Mouse (Mus musculus) forebrain, postnatal 0 days (tissue): ENCODE results near the gene Safb. TPM values are rescaled to one million over a fixed set of nuclear protein-coding genes. Genes with fewer than 3 reads are reported as not detected.

Experiments
- ATAC-seq: fragments of 200-750 bp; cut with Nextera tagmentation; 2 replicates; pipeline ENCODE4 v1.8.0; 2017; ENCODE audit warnings: mild to moderate bottlenecking, moderate library complexity
- DNase-seq: peaks from one replicate; pipeline ENCODE4 v3.0.0-alpha.2; 2015
- H3K27ac ChIP-seq: fragments of 300-500 bp; sonication (generic); 2 replicates; pipeline ENCODE4 v1.5.1; 2014; ENCODE audit warnings: low read depth, mild to moderate bottlenecking, antibody characterized with exemption, low read length, moderate library complexity, mixed read lengths
- H3K27me3 ChIP-seq: fragments of 300-500 bp; sonication (generic); 2 replicates; pipeline ENCODE4 v1.6.1; 2014; ENCODE audit warnings: mild to moderate bottlenecking, low read length, mixed read lengths; ENCODE audit not compliant: insufficient read depth
- H3K36me3 ChIP-seq: fragments of 300-500 bp; sonication (generic); 2 replicates; pipeline ENCODE4 v1.6.1; 2014; ENCODE audit warnings: mild to moderate bottlenecking, moderate library complexity; ENCODE audit not compliant: insufficient read depth
- H3K4me1 ChIP-seq: fragments of 300-500 bp; sonication (generic); 2 replicates; pipeline ENCODE4 v1.6.1; 2014; ENCODE audit warnings: antibody characterized with exemption; ENCODE audit not compliant: insufficient read depth
- H3K4me2 ChIP-seq: fragments of 300-500 bp; sonication (generic); 2 replicates; pipeline ENCODE4 v1.6.1; 2014; ENCODE audit warnings: low read depth, mild to moderate bottlenecking, moderate library complexity
- H3K4me3 ChIP-seq: fragments of 300-500 bp; sonication (generic); 2 replicates; pipeline ENCODE4 v1.5.1; 2014; ENCODE audit warnings: low read depth, low read length, mixed read lengths
- H3K9ac ChIP-seq: fragments of 300-500 bp; sonication (generic); 2 replicates; pipeline ENCODE4 v1.6.1; 2014; ENCODE audit warnings: mild to moderate bottlenecking
- H3K9me3 ChIP-seq: fragments of 300-500 bp; sonication (generic); 2 replicates; pipeline ENCODE4 v1.6.1; 2016; ENCODE audit warnings: low read length
- CTCF ChIP-seq: sonication (generic); IDR thresholded peaks from 2 replicates; pipeline ENCODE4 v1.5.1; 2016; ENCODE audit warnings: antibody characterized with exemption, control low read depth, low read depth
- WGBS: fragments of 180-500 bp; shearing (Covaris S2); extraction: QIAGEN DNeasy Blood & Tissue Kit; methylation state at CpG from one replicate; pipeline ENCODE4 v1.1.7; 2014; 5-methylcytosine and 5-hydroxymethylcytosine counted together
- polyA plus RNA-seq: library from polyadenylated mRNA; unstranded; fragments of >200 nt; fragmentation: Nextera tagmentation; extraction: Ambion mirVana; gene quantifications from 2 replicates; pipeline ENCODE4 v1.2.1, GENCODE M21; 2015
- total RNA-seq: library from RNA; depleted of rRNA; stranded (reverse); fragments of >200 nt; gene quantifications from 2 replicates; pipeline ENCODE4 v1.2.3, GENCODE M21; 2014; rRNA removed

Gene Safb
- total RNA-seq, result 56.0 and 71.7 TPM in 2 replicates
- polyA plus RNA-seq, result 61.8 and 82.8 TPM in 2 replicates

DNA sequence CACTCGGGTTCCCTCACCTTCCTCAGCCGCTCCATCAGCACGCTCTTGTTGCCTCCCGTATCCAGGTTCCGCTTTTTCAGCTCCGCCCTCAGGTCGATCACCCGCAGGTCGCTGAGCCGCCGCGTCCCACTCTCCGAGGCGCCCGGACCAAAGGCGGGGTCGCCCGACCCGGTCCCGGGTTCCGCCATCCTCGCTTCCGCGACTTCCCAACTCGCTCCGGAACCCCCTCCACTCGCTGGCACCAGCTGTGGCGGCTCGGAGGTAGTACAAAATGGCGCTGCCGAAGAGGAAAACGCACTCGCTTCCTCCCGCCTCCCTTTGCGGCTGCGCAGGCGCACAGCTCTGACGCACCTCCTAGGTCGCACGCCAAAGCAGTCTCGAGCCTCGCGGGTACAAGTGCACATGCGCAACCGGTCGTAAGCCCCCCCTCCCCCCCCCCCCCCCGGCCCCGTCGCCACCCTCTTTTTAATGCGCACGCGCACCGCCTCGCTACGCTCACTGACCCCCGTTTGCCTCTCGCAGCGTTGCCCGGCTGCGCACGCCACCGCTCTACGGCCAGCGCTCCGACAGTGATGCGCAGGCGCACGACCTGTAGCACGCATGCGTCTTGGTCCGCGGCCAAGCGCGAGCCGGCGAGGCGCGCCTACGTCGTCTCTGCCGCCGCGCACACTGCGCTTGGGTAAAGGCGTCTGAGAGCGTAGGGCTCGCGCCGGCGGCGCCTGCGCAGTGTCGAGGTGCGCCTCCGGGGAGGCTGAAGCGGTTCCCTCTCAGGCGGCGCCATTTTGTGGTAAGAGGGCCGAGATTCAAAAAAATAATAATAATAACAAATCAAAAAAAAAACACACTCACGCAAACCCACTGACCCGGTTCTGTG, at the start of gene Safb, which contains the start of gene Safb2:
Gene Safb, plus strand, starts transcription at position 569 of the 874 bp plus-strand sequence.
Gene Safb2, minus strand, starts transcription at position 329 of the 874 bp plus-strand sequence.
- H3K4me1 ChIP-seq, result peaks cover 30% of the 10 kb centered on the region
- H3K36me3 ChIP-seq, result peaks cover 55% of the 10 kb centered on the region
- H3K27ac ChIP-seq, result peak within 1 kb of the TSS; percentile 97
- DNase-seq, result peak; percentile 100
- whole genome bisulfite sequencing, result 1% methylated on average over 93 of the region's 101 CpGs
- peak within 1 kb of the TSS; percentile 86 for H3K4me3 ChIP-seq
- H3K9me3 ChIP-seq, result no peaks in the 10 kb centered on the region
- ATAC-seq, result peak; percentile 96
- TF ChIP-seq CTCF, result peak; percentile 40
- H3K4me2 ChIP-seq, result peak within 1 kb of the TSS; percentile 86
- peak within 1 kb of the TSS; percentile 88 for H3K9ac ChIP-seq
- no peaks in the 10 kb centered on the region for H3K27me3 ChIP-seq

DNA sequence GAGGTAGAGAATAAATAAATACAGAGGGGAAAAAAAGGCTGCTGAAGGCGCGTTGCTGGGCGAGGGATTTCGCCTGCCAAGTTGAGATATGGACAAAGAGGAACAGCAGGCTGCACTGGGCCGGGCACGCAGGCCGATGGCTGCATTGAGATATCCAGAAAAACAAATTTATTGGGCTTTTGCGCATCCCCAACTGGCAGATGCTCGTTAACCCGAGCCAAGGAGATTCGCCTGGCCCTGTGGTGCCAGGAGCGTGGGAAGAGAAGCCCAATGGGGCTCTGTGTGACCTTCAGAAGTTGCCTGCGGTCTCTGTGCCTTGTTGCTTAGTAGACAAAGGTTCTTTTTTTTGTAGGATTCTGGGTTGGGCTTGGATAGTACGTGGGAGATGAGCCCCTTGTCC, 48.4 kb upstream of the Safb start:
- TF ChIP-seq CTCF, result no peak
- Histone ChIP-seq H3K9me3 (0 out of 2 replicates have a peak, but pooled peaks cover 3% of the 10 kb centered on the region), H3K27ac (peak overlapping the region; percentile 66), H3K4me2 (no peak overlapping the region), H3K4me3 (no peak overlapping the region), H3K4me1 (0 out of 2 replicates have a peak, but pooled peaks cover 9% of the 10 kb centered on the region), H3K27me3 (no peaks in the 10 kb centered on the region), H3K36me3 (no peaks in the 10 kb centered on the region), H3K9ac (no peak overlapping the region)
- 11% methylated on average over 14 of the region's 14 CpGs for WGBS
- ATAC-seq (peak; percentile 53), DNase-seq (no peak)

DNA sequence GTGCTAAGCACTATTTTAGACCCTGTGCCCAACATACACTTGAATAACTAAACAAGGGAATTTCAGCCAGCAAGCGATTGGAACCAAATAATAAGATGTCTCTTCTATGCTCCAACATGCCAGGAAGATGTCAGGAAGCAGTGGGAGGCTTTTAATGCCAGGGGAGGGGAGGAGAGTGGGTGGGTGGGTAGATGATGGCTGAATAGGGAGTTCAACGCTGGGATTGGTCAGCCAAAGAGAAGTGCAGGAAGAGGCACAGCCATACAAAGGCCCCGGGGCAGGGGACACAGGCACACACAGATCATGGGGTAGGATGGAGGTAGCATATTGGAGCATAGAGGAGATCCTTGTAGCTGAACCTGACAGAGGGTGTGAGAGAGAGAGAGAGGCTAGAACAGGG, 47.8 kb upstream of the Safb start:
- no peaks in the 10 kb centered on the region for H3K27me3 ChIP-seq
- peak; percentile 34; the same call in 1 of the 2 replicates for ATAC-seq
- no peak for DNase-seq
- H3K9me3 ChIP-seq, result 0 out of 2 replicates have a peak, but pooled peaks cover 2% of the 10 kb centered on the region
- 7% methylated on average over 3 of the region's 3 CpGs for WGBS
- H3K4me1 ChIP-seq, result 0 out of 2 replicates have a peak, but pooled peaks cover 9% of the 10 kb centered on the region
- H3K4me2 ChIP-seq, result no peak overlapping the region
- H3K9ac ChIP-seq, result no peak overlapping the region
- TF ChIP-seq CTCF, result no peak
- H3K27ac ChIP-seq, result peak overlapping the region; percentile 66; the same call in 1 of the 2 replicates
- no peak overlapping the region for H3K4me3 ChIP-seq
- no peaks in the 10 kb centered on the region for H3K36me3 ChIP-seq

DNA sequence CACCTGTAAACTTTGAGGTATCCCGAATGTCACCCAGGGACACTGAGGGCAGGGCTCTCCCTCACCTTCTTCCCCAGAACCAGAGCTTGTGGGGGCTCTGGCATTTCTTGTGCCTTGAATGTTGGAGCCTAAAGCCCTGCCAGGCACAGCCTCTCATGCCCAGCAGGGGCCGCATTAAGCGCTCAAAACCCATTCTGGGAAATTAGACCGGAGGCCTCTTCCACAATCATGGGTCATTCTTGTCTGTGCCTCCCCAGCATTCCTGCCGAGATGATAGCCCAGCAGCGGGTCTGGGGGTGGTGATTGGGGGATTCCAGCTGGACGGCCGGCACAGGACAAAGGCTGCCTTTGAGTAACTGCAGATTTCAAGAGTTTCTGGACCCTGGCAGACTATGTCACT, 46.7 kb upstream of the Safb start:
- DNase-seq, result peak; percentile 70
- Histone ChIP-seq H3K36me3 (no peaks in the 10 kb centered on the region), H3K4me3 (no peak overlapping the region), H3K27me3 (no peaks in the 10 kb centered on the region), H3K9ac (no peak overlapping the region), H3K27ac (peak overlapping the region; percentile 57; the same call in 1 of the 2 replicates), H3K4me1 (0 out of 2 replicates have a peak, but pooled peaks cover 9% of the 10 kb centered on the region), H3K4me2 (no peak overlapping the region), H3K9me3 (no peaks in the 10 kb centered on the region)
- peak; percentile 56 for TF ChIP-seq CTCF
- ATAC-seq, result peak; percentile 58
- 7% methylated on average over 8 of the region's 8 CpGs for WGBS

DNA sequence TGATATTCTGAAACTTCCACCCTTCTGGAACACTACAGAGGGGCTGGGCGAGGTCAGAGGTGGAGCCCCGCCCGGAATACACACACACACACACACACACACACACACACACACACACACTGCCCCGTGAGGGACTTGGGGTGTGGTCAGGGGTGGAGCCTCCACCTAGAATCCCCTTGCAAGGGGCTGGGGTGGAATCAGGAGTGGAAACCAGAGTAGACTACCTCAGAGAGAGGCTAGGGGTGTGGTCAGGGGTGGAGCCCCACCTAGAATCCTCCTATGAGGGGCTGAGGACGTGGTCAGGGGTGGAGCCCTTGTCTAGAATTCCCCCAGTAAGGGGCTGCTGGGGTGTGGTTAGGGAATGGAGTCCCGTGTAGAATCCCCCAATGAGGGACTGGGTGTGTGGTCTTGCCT, 44.1 kb upstream of the Safb start:
- Histone ChIP-seq H3K4me3 (no peak overlapping the region), H3K27ac (no peak overlapping the region), H3K4me2 (no peak overlapping the region), H3K4me1 (0 out of 2 replicates have a peak, but pooled peaks cover 9% of the 10 kb centered on the region), H3K27me3 (no peaks in the 10 kb centered on the region), H3K9me3 (no peaks in the 10 kb centered on the region), H3K36me3 (no peaks in the 10 kb centered on the region), H3K9ac (no peak overlapping the region)
- DNase-seq, result no peak
- WGBS, result 34% methylated on average over 6 of the region's 6 CpGs
- TF ChIP-seq CTCF, result no peak
- no peak for ATAC-seq

DNA sequence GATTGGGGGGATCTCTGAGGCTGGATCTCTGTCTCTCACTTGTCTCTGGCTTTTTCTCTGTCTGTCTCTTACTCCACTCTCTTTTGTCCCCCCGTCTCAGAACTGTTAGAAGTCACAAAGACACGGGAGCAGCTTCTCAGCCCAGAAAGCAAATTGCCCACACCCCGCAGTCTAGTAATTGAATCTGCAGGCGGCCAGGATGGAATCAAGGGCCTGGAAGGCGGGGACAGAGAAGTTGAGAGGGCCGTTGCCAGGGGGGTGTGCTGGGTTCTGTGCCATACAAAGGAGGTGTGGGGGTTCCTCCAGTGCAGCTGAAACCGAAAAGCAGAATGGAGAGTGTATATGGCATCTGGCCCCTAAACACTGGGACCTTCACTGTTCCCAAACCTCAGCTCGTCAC, 41.9 kb upstream of the Safb start:
- no peaks in the 10 kb centered on the region for H3K27me3 ChIP-seq
- 12% methylated on average over 8 of the region's 8 CpGs for WGBS
- 0 out of 2 replicates have a peak, but pooled peaks cover 2% of the 10 kb centered on the region for H3K4me1 ChIP-seq
- 0 out of 2 replicates have a peak overlapping the region, but pooled peaks have one; percentile 35 for H3K27ac ChIP-seq
- no peaks in the 10 kb centered on the region for H3K9me3 ChIP-seq
- H3K36me3 ChIP-seq, result no peaks in the 10 kb centered on the region
- no peak for TF ChIP-seq CTCF
- ATAC-seq (peak; percentile 38; the same call in 1 of the 2 replicates), DNase-seq (no peak)
- no peak overlapping the region for H3K9ac ChIP-seq
- H3K4me3 ChIP-seq, result no peak overlapping the region
- no peak overlapping the region for H3K4me2 ChIP-seq
